Mouse (Mus musculus) 3T3-L1 (cell line): ENCODE measurements around the gene Sept14.
"Not testable (repeated sequence)": the region's sequence is repeated elsewhere in the genome, so short reads cannot be mapped to it uniquely, and the experiment has no call there.

Experiments
- DNase-seq: peaks from one replicate; pipeline ENCODE4 v3.0.0-alpha.2; 2015; ENCODE audit warnings: low read depth, low spot score

Gene Sept14

GRCm38 (mm10) chr5:129708412-129708811 is at the start of gene Sept14:
Sept14 (minus strand) TSS chr5:129708512.
- no peak for DNase-seq

- no peak for DNase-seq
Observed at GRCm38 (mm10) chr5:129756886-129757285, 48.6 kb upstream of the Sept14 start.

- no peak for DNase-seq
Observed at GRCm38 (mm10) chr5:129744050-129744449, 35.7 kb upstream of the Sept14 start.

- no peak for DNase-seq
Observed at GRCm38 (mm10) chr5:129742903-129743488, 34.7 kb upstream of the Sept14 start.

- peak; percentile 64 for DNase-seq
Observed at GRCm38 (mm10) chr5:129740976-129741375, 32.7 kb upstream of the Sept14 start.

- peak; percentile 51 for DNase-seq
Observed at GRCm38 (mm10) chr5:129731021-129731420, 22.7 kb upstream of the Sept14 start.

- DNase-seq: peak; percentile 88
Observed at GRCm38 (mm10) chr5:129730344-129730743, 22.0 kb upstream of the Sept14 start.

- peak; percentile 54 for DNase-seq
Observed at GRCm38 (mm10) chr5:129729286-129729685, 21.0 kb upstream of the Sept14 start.

GRCm38 (mm10) chr5:129726784-129727183 is 18.5 kb upstream of the Sept14 start:
- no peak for DNase-seq

- DNase-seq: peak; percentile 18
Observed at GRCm38 (mm10) chr5:129725774-129726392, 17.6 kb upstream of the Sept14 start.

GRCm38 (mm10) chr5:129724834-129725773 is 16.8 kb upstream of the Sept14 start, which contains the start of gene Nipsnap2:
Nipsnap2 (plus strand) TSS chr5:129725063.
- peak; percentile 91 for DNase-seq

GRCm38 (mm10) chr5:129724268-129724667 is 16.0 kb upstream of the Sept14 start:
- no peak for DNase-seq

GRCm38 (mm10) chr5:129720176-129720575 is 11.9 kb upstream of the Sept14 start:
- DNase-seq: peak; percentile 24

GRCm38 (mm10) chr5:129717016-129717415 is 8.7 kb upstream of the Sept14 start:
- DNase-seq: peak; percentile 31

- DNase-seq: peak; percentile 99
Observed at GRCm38 (mm10) chr5:129715326-129715861, 7.1 kb upstream of the Sept14 start, which contains the start of gene Mrps17. Mrps17 (plus strand) TSS chr5:129715497.

GRCm38 (mm10) chr5:129703368-129703767 is 4.9 kb downstream of the Sept14 start:
- no peak for DNase-seq

- DNase-seq: no peak
Observed at GRCm38 (mm10) chr5:129701706-129702105, 6.6 kb downstream of the Sept14 start.

- peak; percentile 72 for DNase-seq
Observed at GRCm38 (mm10) chr5:129700506-129700905, 7.8 kb downstream of the Sept14 start.

GRCm38 (mm10) chr5:129690528-129690927 is 17.8 kb downstream of the Sept14 start:
- no peak for DNase-seq

- DNase-seq: no peak
Observed at GRCm38 (mm10) chr5:129687621-129688020, 20.7 kb downstream of the Sept14 start.

GRCm38 (mm10) chr5:129685141-129685540 is 23.2 kb downstream of the Sept14 start:
- DNase-seq: not testable (repeated sequence)

- peak; percentile 72 for DNase-seq
Observed at GRCm38 (mm10) chr5:129670036-129670458, 38.3 kb downstream of the Sept14 start, which contains the start of gene Zfp11. Zfp11 (minus strand) TSS chr5:129670099.
